Mouse (Mus musculus) stomach, embryonic 16.5 days (tissue): ENCODE data around the gene Tmem198. TPM values are rescaled to one million over a fixed set of nuclear protein-coding genes. Genes with fewer than 3 reads are reported as not detected.

Source experiments
- ATAC-seq: fragments of 200-750 bp; cut with Nextera tagmentation; 2 replicates; pipeline ENCODE4 v1.8.0; 2017; ENCODE audit warnings: moderate number of reproducible peaks, moderate TSS enrichment; ENCODE audit not compliant: insufficient read depth, low FRiP score
- H3K27ac ChIP-seq: fragments of 300-500 bp; sonication (generic); 2 replicates; pipeline ENCODE4 v1.5.1; 2014; ENCODE audit warnings: low read length
- H3K27me3 ChIP-seq: fragments of 300-500 bp; sonication (generic); 2 replicates; pipeline ENCODE4 v1.6.1; 2014; ENCODE audit warnings: low read length, control low read depth, mixed read lengths; ENCODE audit not compliant: control insufficient read depth, insufficient read depth
- H3K36me3 ChIP-seq: fragments of 300-500 bp; sonication (generic); 2 replicates; pipeline ENCODE4 v1.6.1; 2014; ENCODE audit warnings: low read length; ENCODE audit not compliant: control insufficient read depth, insufficient read depth
- H3K4me1 ChIP-seq: fragments of 300-500 bp; sonication (generic); 2 replicates; pipeline ENCODE4 v1.6.1; 2014; ENCODE audit warnings: low read length, control low read depth, mixed read lengths; ENCODE audit not compliant: control insufficient read depth, insufficient read depth
- H3K4me2 ChIP-seq: fragments of 300-500 bp; sonication (generic); 2 replicates; pipeline ENCODE4 v1.6.1; 2014; ENCODE audit warnings: low read depth, low read length, mixed read lengths
- H3K4me3 ChIP-seq: fragments of 300-500 bp; sonication (generic); replicated peaks from 2 replicates; pipeline ENCODE4 v1.5.1; 2014; ENCODE audit warnings: mild to moderate bottlenecking, low read length
- H3K9ac ChIP-seq: fragments of 300-500 bp; sonication (generic); 2 replicates; pipeline ENCODE4 v1.6.1; 2014; ENCODE audit warnings: low read length
- H3K9me3 ChIP-seq: fragments of 300-500 bp; sonication (generic); replicated peaks from 2 replicates; pipeline ENCODE4 v1.6.1; 2016; ENCODE audit warnings: low read length, control low read depth; ENCODE audit not compliant: control insufficient read depth
- WGBS: fragments of 180-500 bp; shearing (Covaris S2); extraction: QIAGEN DNeasy Blood & Tissue Kit; methylation state at CpG from one replicate; pipeline ENCODE4 v1.1.7; 2014; 5-methylcytosine and 5-hydroxymethylcytosine counted together
- polyA plus RNA-seq: library from polyadenylated mRNA; unstranded; fragments of >200 nt; fragmentation: Nextera tagmentation; extraction: Ambion mirVana; gene quantifications from 2 replicates; pipeline ENCODE4 v1.2.1, GENCODE M21; 2015

Tmem198 gene
- polyA plus RNA-seq, 1 experiment from 2014 or later, result 2.1 TPM

DNA sequence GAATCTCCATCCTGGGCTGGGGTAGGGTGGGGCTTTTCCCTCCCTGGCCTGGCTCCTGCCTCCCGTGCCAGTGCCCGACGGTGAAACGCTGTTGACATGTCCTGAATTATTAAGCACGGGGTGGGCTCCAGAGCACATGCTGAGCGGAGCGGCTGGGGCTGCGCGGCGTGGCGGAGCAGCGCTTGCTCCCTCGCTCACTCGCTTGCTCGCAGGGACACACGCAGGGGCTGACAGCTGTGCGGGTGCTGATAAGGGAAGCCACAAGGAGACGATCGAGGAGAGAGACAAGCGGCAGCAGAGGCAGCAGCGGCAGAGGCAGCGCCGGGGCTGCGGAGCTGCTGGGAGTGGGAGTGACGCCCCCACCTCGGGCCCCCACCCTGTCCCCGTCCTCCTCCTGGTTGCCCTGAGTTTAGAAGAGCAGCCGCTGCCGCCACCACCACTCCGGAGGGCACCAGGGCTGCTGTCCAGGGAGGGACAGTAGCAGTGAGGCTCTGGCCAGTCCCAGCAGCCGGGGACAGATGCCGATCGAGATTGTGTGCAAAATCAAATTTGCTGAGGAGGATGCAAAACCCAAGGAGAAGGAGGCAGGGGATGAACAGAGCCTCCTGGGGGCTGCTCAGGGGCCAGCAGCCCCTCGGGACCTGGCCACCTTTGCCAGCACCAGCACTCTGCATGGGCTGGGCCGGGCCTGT lies 28.9 kb upstream of the Tmem198 start, which contains the start of gene Asic4:
Gene Asic4, plus strand, starts transcription at position 123 of the 692 bp plus-strand sequence.
- Histone ChIP-seq H3K36me3 (no peaks in the 10 kb centered on the region), H3K4me1 (peaks cover 43% of the 10 kb centered on the region), H3K27ac (no peak within 1 kb of the TSS), H3K4me3 (peak within 1 kb of the TSS; percentile 31), H3K9me3 (no peaks in the 10 kb centered on the region), H3K4me2 (peak within 1 kb of the TSS; percentile 48), H3K9ac (peak within 1 kb of the TSS; percentile 54; the same call in 1 of the 2 replicates), H3K27me3 (peaks cover 61% of the 10 kb centered on the region)
- 1% methylated on average over 35 of the region's 35 CpGs for WGBS
- ATAC-seq, result no peak

DNA sequence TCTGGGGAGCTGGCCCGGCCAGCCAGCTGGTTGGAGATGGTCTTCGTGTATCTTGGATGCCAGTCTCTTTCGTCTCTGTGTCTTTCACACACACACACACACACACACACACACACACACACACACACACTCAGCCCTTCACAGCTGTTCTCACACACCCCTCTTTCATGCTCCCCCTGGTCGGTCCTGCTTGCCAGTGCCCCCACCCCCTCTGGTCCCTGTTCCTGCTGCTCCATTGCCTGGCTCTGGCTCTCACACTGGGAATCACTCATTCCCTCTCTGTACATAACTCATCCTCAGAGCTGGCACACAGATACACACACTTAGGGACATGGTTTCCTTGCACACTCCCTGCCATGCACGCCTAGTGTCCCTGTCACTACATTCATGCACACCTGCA lies 27.4 kb upstream of the Tmem198 start:
- H3K9ac ChIP-seq, result no peak overlapping the region
- H3K36me3 ChIP-seq, result no peaks in the 10 kb centered on the region
- no peak for ATAC-seq
- WGBS, result 53% methylated on average over 5 of the region's 5 CpGs
- peaks cover 68% of the 10 kb centered on the region for H3K27me3 ChIP-seq
- no peak overlapping the region for H3K27ac ChIP-seq
- H3K4me3 ChIP-seq, result no peak overlapping the region
- no peaks in the 10 kb centered on the region for H3K9me3 ChIP-seq
- peaks cover 29% of the 10 kb centered on the region for H3K4me1 ChIP-seq
- no peak overlapping the region for H3K4me2 ChIP-seq

DNA sequence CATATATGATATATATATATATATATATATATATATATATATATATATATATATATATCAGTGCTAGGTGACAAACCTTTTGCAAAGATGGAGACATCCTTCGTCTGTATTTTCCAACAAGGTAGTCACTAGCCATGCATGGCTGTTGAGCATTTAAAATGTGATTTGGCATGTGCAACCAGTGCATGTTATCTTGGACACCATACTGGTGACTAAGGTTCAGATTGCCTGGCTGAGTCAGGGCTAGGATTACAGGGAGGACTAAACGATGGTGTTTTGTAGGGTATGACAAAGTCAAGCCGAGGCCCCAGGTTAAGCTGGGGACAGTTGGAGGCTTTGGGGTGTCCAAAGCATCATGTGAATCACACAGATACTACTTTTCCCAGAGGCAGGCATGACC lies 23.9 kb upstream of the Tmem198 start:
- WGBS, result 81% methylated on average over 3 of the region's 3 CpGs
- peaks cover 27% of the 10 kb centered on the region for H3K4me1 ChIP-seq
- ATAC-seq, result no peak

DNA sequence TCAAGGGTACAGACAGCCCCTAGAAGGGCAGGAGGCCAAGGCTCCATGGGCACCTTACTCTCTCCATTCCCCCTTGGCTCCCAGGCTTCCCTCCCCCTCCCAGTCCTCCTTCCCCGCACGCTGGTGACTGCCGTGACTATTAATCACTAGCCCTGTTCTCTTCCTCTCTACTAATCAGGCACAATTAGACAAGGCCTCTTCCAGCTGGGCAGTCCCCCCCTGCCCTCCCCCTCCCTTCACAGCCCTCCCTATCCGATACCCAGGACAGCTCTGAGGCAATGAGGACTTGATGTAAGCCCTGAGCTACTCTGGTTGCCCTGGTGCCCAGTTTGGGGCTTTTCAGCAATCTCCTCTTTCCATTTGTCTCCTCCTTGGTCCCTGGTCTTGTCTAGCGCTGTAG lies 23.4 kb upstream of the Tmem198 start:
- Histone ChIP-seq H3K9me3 (no peaks in the 10 kb centered on the region), H3K4me3 (no peak overlapping the region), H3K9ac (no peak overlapping the region), H3K36me3 (no peaks in the 10 kb centered on the region), H3K27ac (no peak overlapping the region), H3K4me1 (peaks cover 22% of the 10 kb centered on the region; the same call in 1 of the 2 replicates), H3K4me2 (no peak overlapping the region), H3K27me3 (peaks cover 37% of the 10 kb centered on the region)
- 43% methylated on average over 5 of the region's 5 CpGs for WGBS
- no peak for ATAC-seq

More for the DNA sequence above, 23.9 kb upstream of the Tmem198 start:
- no peak overlapping the region for H3K27ac ChIP-seq
- H3K9ac ChIP-seq, result no peak overlapping the region
- no peak overlapping the region for H3K4me2 ChIP-seq
- no peaks in the 10 kb centered on the region for H3K9me3 ChIP-seq
- no peak overlapping the region for H3K4me3 ChIP-seq
- H3K27me3 ChIP-seq, result peaks cover 42% of the 10 kb centered on the region
- no peaks in the 10 kb centered on the region for H3K36me3 ChIP-seq

DNA sequence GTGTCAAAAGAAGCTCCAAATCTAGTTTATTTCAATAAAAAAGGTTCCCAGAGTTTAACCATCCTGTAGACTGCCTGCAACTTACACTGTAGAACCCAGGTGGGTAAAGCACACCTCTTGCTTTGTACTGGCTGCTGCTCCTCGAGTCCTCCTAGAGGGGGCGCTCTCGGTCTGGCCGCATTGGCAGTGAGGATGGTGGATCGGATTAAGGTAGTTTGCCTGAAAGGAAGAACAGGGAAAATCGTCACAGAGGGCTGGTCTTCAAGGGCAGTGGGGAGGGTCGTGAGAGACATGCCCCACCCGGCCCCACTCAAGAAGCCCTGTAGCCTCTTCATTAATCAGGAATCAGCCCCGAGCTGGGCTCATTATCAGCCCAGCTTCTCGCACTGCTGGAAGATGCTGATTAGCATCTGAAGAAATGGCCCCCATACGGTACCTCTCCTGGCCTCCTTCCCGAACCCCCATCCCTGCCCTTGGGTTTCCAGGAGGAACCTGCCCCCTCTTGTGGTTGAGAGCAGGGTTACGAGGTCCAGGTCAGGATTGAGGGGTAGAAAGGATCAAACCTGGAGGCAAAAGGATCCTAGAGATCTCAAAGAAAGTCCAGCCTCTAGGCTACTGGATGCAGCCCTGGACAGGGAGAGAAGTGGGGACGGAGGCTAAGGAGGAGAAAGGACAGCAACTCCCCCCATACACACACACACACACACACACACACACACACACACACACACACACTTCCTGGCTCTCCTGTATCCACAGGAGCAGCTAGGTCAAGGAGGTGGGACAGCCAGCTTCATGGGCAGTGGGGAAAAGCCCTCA lies 22.4 kb upstream of the Tmem198 start:
- no peak overlapping the region for H3K4me3 ChIP-seq
- no peak overlapping the region; the same call in 1 of the 2 replicates for H3K4me2 ChIP-seq
- H3K27me3 ChIP-seq, result peaks cover 28% of the 10 kb centered on the region
- no peaks in the 10 kb centered on the region for H3K36me3 ChIP-seq
- ATAC-seq, result no peak
- peaks cover 22% of the 10 kb centered on the region; the same call in 1 of the 2 replicates for H3K4me1 ChIP-seq
- H3K27ac ChIP-seq, result no peak overlapping the region
- 19% methylated on average over 14 of the region's 14 CpGs for WGBS
- no peak overlapping the region for H3K9ac ChIP-seq
- no peaks in the 10 kb centered on the region for H3K9me3 ChIP-seq

DNA sequence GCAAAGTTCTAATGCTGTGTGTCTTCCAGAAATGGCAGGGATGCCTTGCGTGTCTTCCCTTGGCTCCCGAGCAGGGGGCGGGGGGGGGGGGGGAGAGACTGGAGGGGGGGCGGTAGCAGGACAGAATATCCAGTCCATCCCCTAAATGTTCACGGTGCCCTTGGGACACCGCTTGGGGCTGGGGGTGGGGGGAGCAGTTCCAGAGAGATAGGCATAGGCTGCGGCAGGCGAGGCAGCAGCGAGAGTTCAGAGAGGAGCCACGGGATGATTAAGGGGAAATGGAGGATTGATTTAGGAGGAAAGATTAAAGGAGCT lies 21.7 kb upstream of the Tmem198 start:
- Histone ChIP-seq H3K27ac (no peak overlapping the region), H3K9me3 (no peaks in the 10 kb centered on the region), H3K27me3 (peaks cover 21% of the 10 kb centered on the region), H3K4me2 (peak overlapping the region; percentile 64), H3K36me3 (no peaks in the 10 kb centered on the region), H3K4me3 (no peak overlapping the region), H3K9ac (no peak overlapping the region), H3K4me1 (peaks cover 22% of the 10 kb centered on the region; the same call in 1 of the 2 replicates)
- 6% methylated on average over 8 of the region's 10 CpGs for WGBS
- ATAC-seq, result no peak; the same call in 1 of the 2 replicates

DNA sequence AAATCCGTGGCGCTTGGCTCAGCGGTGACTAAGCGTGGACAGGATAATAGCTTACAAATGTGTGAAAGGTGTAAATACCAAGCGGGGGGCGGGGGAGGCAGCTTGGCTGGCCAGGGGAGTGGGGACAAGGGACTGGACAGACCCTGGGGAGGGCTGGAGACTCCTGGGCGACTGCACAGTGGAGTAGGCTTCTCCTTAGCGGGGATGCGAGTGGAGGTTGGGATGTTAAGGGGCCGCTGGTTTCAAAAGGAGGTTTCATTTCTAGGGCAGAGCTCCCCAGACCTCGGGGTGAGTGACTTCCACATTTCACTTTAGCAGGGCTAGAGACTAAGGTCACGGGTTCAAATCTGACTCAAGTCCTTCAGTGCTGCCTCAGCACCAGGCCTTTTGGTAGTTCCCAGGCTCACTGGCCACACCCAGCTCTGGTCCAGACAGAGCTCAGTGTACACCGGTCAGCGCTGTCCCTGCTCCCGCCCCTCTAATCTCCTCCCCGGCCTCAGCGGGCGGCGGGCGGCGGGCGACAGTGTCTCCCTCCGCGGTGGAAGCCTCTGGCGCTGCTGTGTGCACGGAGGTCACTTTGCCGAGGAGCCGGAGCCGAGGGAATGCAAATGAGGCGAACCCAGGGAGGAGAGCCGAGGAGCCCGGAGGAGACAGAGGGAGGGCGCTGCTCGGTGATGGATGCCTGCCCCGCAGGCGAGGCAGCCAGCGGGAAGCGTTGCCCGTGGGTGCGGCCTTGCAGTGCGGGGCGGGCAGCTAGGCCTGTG lies 21.1 kb upstream of the Tmem198 start:
- WGBS, result 3% methylated on average over 42 of the region's 42 CpGs
- peaks cover 22% of the 10 kb centered on the region; the same call in 1 of the 2 replicates for H3K4me1 ChIP-seq
- ATAC-seq, result peak; percentile 81
- H3K27ac ChIP-seq, result peak overlapping the region; percentile 88
- no peaks in the 10 kb centered on the region for H3K9me3 ChIP-seq
- peak overlapping the region; percentile 64 for H3K4me2 ChIP-seq
- H3K27me3 ChIP-seq, result peaks cover 20% of the 10 kb centered on the region
- peak overlapping the region; percentile 44 for H3K4me3 ChIP-seq
- H3K9ac ChIP-seq, result peak overlapping the region; percentile 73
- no peaks in the 10 kb centered on the region for H3K36me3 ChIP-seq

DNA sequence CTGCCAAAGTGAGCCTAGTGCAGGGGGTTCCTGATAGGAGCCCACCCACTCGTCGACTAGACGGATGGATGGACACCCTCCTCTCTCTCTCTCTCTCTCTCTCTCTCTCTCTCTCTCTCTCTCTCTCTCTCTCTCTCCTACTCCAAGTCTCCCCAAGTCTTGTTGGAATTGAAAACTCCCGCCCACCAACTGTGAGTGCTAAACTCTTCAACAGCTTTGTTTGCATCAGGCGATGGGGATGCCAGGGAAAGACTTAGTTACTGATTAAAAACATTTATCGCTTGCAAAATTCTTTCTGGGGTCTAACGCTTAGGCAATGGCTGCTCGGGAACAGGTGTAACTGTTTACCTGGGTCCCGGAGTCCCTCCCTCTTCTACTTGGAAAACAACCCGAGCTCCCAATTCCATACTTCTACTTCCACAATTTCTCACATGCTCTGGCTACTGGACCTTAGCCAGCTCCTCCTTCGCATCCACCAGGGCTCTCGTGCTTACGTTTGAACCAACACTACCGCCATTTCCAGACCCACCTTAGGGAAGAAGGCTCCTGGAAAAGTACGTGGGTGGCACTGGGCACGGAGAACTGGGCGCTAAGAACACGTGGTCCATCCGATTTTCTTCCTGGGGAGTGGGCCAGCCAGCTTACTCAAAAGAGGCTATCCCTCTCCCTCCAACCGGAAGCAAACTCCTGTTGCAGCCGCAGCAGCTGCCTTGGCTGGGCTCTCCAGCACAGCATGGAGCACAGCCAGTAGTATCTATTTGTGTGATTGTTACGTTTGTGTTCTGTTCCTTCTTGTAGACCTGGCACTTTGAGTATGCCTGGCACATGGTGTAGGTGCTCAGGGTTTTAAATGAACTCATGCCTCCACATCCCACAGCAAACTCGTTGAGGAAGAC lies 20.3 kb upstream of the Tmem198 start:
- Histone ChIP-seq H3K27me3 (peaks cover 20% of the 10 kb centered on the region), H3K27ac (peak overlapping the region; percentile 88), H3K9ac (peak overlapping the region; percentile 73), H3K9me3 (no peaks in the 10 kb centered on the region), H3K4me3 (peak overlapping the region; percentile 44), H3K4me2 (peak overlapping the region; percentile 64), H3K36me3 (no peaks in the 10 kb centered on the region), H3K4me1 (peaks cover 22% of the 10 kb centered on the region; the same call in 1 of the 2 replicates)
- ATAC-seq, result peak; percentile 18; the same call in 1 of the 2 replicates
- WGBS, result 8% methylated on average over 23 of the region's 23 CpGs
